Mouse (Mus musculus) heart, adult 8-10 months (tissue): Measurements from ENCODE around the gene Cpz. TPM values are rescaled to one million over a fixed set of nuclear protein-coding genes. Genes with fewer than 3 reads are reported as not detected.

ENCODE experiments used
- total RNA-seq, 4 experiments: library from RNA; stranded (reverse); gene quantifications; 2 replicates each; pipeline ENCODE4 v1.2.4; 2022

The Cpz gene
- total RNA-seq, 4 experiments from 2014 or later: 0.25 to 0.59 (median 0.41) TPM; not detected in 1

Other genes starting within 250 kb of the Cpz start
- under 1 TPM; 0.41 to 0.79 (median 0.58) TPM for gene Adra2c, start 247.4 kb downstream of the Cpz start, total RNA-seq
- not detected for gene Hmx1, start 136.6 kb downstream of the Cpz start, total RNA-seq
- gene Trmt44, start 49.4 kb upstream of the Cpz start, total RNA-seq: 1 to 10 TPM; 1.7 to 2.1 (median 2.0) TPM
- 10 to 100 TPM; 21.9 to 32.0 (median 26.4) TPM for gene Acox3, start 57.3 kb upstream of the Cpz start, total RNA-seq
- 10 to 100 TPM; 70.4 to 85.8 (median 82.5) TPM for gene Htra3, start 154.1 kb upstream of the Cpz start, total RNA-seq
- gene Sh3tc1, start 214.3 kb upstream of the Cpz start, total RNA-seq: 1 to 10 TPM; 6.5 to 9.1 (median 7.9) TPM
- gene Ablim2, start 232.2 kb upstream of the Cpz start, total RNA-seq: 10 to 100 TPM; 18.5 to 28.5 (median 20.9) TPM